Mouse (Mus musculus): ENCODE measurements at regions not wholly inside any gene's neighbourhood (a gene's known extent, or its start where the extent isn't known, plus 50 kb on each side); places are given as distances from the start of the nearest gene placed in this dataset.
"Not testable (repeated sequence)": the region's sequence is repeated elsewhere in the genome, so short reads cannot be mapped to it uniquely, and the experiment has no call there.

- DNase-seq (ENCODE audit: low spot score): no peak
Measured at GRCm38 (mm10) chrX:18960465-18960864, 499.3 kb upstream of the 4930578C19Rik start.

GRCm38 (mm10) chrX:18942612-18943011 lies 481.4 kb upstream of the 4930578C19Rik start:
- peak; percentile 8 for DNase-seq (ENCODE audit: low spot score)

GRCm38 (mm10) chrX:18933340-18933739 lies 472.1 kb upstream of the 4930578C19Rik start:
- DNase-seq (ENCODE audit: low spot score): no peak

DNA sequence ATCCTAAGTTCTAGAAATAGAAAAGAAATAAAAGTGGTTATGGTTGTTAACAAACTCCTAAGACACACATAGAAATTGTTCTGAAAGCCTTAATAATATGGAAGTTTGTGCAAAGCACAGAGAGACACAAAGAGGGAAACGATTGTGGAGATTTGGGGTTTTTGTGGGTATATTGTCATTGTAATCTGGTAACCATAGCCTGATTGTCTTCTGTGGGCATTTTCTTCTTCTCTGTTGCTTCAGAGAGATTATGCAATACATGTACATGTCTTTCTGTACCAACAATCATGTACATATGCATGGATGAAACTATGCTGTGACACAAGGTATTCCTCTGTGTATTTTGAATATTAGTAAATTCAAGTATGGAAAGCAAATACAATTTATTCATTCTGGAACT lies 461.9 kb upstream of the 4930578C19Rik start:
- no peak for DNase-seq (ENCODE audit: low spot score)

DNA sequence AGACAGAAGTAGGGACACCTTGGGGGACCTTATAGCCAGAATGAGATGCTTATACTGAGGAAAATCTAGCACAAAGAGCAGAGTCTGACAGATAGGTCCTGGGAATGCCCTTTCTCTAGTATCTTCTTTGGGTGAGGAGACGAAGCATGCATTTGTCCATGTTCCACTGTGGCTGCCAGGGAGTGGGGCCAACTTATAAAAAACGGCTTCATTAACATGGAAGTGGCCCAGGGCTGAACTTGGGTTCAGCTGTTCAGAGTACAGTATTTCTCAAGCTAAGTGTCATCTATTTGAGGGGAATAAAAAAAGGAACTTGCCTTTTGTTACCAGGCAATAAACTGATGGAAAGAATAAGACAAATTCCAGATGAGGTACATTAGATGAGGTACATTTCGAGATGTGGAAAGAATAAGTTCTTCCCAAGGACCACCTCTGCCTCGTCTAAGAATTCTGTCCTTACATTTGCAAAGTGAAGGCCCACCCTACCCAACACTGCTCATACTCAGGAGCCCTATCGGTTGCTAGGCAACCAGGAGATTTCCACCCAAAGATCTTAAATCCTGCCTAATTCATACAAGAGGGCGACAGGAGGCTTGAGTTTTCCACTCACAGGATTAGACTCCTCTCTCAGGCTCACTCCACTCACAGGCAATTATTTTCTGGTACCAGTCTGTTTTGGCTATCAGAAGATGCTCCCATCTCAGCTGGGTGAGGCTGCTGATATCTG lies 460.3 kb upstream of the 4930578C19Rik start:
- DNase-seq (ENCODE audit: low spot score): peak; percentile 53

DNA sequence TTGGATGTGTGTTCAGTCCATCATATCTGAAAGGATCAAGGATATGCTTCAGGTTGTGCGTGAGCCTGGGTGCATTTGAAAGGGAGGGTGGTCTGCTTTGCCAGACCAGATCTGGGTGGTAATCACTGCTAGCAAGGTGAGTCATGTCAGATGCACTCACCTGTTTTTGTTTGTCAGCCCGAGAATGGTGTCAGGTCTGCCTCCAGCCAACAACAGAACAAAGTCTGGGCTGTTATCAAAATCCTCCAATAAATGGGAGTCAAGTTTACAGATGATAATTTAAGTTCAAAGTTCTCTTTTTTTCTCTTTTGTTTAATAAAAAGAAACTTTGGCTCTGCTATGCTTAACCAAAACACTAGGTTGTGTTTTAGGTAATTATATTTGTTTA lies 421.6 kb upstream of the 4930578C19Rik start:
- no peak for DNase-seq (ENCODE audit: low spot score)

DNA sequence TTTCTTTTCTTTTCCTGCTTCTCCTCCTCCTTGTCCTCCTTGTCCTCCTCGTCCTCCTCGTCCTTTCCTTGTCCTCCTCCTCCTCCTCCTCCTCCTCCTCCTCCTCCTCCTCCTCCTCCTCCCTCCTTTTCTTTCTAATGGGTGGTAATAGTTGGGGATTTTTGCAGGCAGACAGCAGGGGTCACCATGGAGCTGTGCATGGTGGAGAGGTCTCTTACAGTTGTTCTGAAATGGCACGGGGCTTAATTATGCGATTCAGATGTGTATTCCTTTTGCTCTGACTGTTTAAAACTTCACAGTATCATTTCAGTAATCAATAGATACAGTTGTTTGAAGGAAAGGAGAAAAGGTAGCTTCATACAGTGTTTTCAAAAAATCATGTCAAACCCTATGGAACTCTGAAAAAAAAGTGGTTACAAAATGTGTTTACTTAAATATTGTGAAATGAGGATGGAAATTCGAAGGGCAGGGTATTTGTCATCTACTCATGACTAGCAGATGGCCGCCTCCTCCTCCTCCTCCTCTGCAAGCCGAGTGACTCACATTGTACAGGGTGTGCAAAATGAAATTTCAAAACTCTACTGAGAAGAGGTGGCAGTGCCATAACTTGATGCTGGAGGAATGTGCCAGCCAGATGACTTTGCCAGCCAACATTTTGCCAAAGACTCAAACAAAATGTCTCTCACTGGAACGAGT lies 421.0 kb upstream of the 4930578C19Rik start:
- DNase-seq (ENCODE audit: low spot score): peak; percentile 85

- no peak for DNase-seq (ENCODE audit: low spot score)
Measured at GRCm38 (mm10) chrX:18875734-18876133, 414.5 kb upstream of the 4930578C19Rik start.

- DNase-seq (ENCODE audit: low spot score): peak; percentile 88
Measured at GRCm38 (mm10) chrX:18874051-18874450, 412.9 kb upstream of the 4930578C19Rik start.

DNA sequence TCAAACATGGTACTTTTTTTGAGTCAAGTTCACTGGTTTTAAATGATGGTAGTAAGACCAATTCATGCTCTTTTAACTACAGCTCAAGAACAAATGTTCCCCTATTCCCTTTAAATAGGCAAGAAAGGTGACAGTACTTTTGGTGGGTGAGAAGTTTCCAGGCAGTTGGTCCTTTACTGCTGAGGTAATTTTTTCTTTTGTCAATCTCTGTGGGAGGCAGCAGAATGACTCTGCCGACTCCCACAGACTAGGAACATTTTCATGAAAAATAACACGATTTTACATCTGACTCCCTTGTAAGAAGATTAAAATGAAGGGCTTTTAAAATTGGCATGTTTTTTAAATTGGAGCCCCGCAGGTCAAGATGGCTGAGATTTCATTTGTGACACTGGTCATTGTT lies 377.5 kb upstream of the 4930578C19Rik start:
- no peak for DNase-seq (ENCODE audit: low spot score)

- not testable (repeated sequence) for DNase-seq (ENCODE audit: low spot score)
Measured at GRCm38 (mm10) chrX:18824971-18825370, 363.8 kb upstream of the 4930578C19Rik start.

- no peak for DNase-seq (ENCODE audit: low spot score)
Measured at GRCm38 (mm10) chrX:18814441-18814973, 353.3 kb upstream of the 4930578C19Rik start.
